Mouse (Mus musculus): ENCODE measurements at regions not wholly inside any gene's neighbourhood (a gene's known extent, or its start where the extent isn't known, plus 50 kb on each side); places are given as distances from the start of the nearest gene placed in this dataset.

DNA sequence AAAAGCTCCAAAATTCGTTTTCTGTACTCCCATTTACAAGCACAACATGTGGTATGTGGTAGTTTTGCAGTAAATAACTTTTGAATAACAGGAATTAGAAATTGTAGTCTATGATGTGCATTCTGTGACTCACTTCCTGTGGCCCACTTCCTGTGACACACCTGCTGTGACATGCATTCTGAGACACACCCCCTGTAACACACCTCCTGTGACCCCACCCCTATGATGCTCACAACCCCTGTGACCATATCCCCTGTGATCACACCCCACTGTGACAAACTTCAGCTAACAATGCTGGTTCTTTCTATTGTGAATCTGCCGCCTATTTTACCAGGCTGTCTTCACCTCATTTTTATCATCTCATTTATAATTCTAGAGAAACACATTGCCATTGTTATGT lies 536.9 kb upstream of the Zfp462 start:
- DNase-seq (ENCODE audit: low spot score in 2 of 2), result no peak

DNA sequence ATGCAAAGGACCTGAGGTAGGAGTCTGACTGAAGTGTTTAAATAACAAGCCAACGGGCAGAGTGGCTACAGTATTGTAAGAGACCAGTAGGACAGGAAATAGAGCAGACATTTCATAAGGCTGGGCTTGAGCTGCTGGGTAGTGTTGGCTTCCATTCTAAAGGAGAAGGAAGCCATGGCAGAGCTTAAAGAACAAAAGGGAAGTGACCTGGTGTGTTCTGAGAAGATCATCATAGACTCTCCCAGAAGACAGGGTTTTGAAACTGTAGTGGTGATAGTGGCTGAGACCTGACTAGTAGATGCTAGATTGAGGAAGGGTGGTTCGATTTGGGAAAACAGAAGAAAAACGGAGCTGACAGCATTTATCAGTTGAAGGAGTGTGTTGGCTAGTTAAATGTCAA lies 514.1 kb upstream of the Zfp462 start:
- no peak for DNase-seq (ENCODE audit: low spot score in 2 of 2)

DNA sequence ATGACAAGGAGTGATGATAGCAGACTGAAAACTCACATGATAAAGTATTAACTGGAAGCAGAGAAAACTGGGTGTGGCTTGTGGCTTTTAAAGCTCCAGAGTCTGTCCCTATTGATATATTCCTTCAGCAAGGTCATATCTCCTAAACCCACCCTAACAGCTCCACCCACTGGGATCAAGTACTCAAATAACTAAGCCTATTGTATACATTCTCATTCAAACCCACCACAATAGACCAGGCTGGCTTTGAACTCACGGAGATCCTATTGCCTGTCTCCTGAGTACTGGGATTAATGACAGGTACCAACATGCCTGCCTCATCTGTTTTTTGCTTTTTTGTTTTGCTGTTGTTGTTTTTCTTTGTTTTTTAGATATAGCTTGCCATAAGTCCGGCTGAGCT lies 484.3 kb upstream of the Zfp462 start:
- DNase-seq (ENCODE audit: low spot score in 2 of 2), result no peak

DNA sequence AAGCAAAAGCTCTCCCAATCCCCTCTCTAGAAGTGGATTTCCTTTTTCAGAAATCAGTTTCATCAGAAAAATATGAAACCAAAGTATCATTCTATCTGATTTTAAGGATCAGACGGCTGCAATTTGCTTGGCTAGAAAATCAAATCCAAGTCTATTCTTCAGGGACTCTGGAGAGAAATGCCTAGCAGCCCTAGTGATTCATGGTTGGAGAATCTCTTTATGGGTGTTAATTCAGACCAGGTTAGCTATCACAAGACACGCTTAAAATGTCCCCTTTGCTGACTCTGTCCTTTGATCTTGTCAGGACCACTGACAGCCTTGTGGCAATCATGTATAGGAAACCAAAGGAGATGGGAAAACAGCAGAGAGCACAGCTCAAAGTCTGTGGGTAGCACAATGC lies 475.7 kb upstream of the Zfp462 start:
- no peak for DNase-seq (ENCODE audit: low spot score in 2 of 2)

DNA sequence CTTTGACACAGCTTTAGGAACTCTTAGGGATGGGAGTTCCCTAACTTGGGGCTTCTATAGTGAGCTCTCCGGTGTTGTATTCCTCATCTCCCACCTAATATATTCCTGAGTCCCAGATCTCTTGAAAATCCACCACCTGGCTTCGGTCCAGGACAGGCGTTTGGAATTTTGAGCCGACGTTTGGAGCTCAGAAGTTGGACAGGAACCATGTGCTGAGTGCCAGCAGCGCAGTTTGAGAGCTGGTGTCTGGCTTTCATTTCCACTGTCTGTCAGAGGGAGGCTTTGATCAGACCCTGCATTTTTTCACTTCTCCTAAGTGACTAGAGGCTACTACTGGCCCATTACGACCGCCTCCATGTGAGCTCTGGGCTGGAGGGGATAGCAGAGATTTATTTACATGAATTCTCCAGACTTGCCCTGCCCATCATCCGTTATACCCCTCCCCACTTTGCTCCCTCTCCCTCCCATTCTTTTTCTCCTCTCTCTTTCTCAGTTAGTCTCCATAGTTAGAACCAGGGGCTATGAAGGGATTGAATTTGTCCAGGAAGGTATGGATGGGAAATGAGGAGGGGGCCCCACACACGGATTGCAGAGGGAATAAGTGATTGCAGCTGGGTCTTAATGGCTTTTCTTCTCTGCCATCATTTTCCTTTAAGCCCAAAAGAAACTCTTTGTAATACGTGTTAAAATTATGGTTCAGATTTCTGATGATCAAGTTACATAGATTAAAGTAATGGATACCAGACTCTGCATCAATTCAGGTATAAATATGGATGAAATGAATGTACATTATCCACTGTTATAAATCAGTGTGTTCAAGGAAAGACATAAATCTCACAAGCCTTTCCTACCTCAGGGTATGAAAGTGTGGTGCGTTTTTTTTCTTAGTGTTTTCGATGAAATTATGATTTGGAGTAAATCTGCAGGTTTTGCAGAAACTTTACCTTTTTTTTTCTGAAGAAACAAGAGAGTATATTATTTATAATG lies 474.5 kb upstream of the Zfp462 start:
- DNase-seq (ENCODE audit: low spot score in 2 of 2), result peak in 1 of 2 experiments; percentile 5

DNA sequence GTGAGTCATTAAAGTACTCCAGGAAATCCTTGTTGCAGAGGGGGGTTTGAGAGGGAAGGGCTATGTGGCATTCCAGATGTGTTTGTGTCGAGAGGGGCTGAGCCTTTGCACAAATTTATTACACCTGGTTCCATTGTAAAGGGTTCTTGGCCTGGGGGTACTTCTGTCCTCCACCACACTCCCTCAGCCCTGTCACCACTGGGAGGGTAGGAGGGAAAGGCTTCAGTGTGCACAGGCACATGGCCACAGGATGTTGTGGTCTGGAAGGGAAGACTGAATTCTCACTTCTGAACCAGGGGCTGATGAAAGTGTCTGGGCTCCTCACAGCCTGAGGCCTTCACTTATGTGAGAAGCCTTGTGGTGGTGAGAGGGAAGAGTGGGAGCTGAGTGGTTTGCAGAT lies 473.8 kb upstream of the Zfp462 start:
- DNase-seq (ENCODE audit: low spot score in 2 of 2), result no peak

DNA sequence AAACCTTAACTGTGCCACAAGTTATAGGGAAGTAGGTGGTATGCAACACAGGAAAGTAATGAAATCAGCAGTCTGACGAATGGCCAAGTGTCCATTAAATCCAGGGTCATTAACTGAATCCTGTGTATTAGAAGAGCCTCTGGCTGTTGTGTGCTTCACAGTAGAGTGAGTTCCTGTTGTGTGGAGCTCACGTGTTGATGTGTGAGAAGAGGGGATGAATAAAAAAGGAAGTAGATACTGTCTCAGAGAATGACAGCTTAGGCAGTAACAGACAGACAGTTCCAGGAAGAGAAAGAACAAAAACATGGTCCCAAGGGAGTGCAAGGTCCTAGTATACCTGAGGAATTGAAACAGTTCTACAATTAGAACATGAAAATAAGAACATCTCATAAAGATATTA lies 463.1 kb upstream of the Zfp462 start:
- DNase-seq (ENCODE audit: low spot score in 2 of 2), result no peak

DNA sequence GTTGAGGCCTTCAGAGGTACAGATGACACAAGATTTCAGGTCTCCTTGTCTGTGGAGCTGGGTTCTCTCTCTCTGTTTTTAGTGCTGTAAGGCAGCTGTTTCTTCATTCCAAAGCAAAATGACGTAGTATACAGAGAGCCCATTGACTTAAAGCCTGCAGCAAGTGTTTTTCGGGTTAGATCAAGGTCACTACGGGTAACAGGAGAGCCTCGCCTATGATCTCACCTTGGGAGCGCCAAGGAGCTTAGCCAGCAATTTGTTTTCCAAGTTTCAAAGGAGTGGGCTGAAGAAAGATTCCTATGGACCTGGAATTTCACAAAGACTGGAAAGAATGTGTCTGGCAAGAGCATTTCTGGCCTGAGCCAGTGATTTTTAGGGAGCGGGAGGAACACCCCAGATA lies 451.8 kb upstream of the Zfp462 start:
- no peak for DNase-seq (ENCODE audit: low spot score in 2 of 2)

DNA sequence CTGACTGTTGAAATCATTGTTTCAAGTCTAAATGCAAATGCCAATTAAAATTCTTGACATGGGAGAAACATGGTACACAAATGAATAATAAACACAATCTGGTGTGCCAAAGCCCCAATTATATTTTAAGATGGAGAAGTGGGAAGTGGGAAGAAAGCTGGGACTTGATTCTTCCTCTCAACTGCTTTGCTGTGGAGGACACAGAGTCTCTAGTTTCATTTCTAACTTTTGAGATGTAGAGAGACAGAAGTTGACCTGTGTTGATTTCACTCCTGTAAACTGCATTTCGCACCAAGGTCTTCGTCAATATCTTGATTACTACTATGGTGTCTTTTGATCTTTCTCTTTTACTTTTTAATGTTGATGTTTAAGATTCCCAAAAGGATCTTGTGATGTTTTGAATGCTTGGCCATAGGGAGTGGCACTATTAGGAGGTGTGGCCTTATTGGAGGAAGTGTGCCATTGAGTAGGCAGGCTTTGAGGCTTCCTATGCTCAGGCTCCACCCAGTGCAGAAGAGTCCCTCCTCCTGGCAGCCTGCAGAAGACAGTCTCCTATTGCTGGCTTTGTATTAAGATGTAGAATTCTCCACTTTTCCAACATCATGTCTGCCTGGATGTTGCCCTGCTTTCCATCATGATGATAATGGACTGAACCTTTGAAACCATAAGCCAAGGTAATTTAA lies 447.4 kb upstream of the Zfp462 start:
- no peak for DNase-seq (ENCODE audit: low spot score in 2 of 2)

DNA sequence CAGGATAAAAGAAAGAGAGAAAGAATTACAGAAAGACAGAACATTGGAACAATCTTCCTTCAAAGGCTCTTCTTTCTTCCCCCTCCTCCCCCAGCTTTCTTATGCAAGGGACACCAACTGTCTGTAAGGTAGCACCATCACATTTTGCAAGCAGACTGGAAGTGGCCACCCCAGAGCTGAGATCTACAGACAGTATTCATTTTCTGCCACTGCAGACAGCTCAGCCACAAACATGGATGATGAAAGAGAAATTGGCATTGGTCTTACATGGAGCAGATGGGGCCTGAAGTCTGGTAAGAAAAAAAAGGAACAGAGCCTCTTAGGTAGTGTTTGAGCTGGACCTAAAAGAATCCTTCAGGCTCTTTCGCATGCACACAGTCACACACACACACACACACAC lies 428.9 kb upstream of the Zfp462 start:
- peak in 1 of 2 experiments; percentile 29 for DNase-seq (ENCODE audit: low spot score in 2 of 2)

DNA sequence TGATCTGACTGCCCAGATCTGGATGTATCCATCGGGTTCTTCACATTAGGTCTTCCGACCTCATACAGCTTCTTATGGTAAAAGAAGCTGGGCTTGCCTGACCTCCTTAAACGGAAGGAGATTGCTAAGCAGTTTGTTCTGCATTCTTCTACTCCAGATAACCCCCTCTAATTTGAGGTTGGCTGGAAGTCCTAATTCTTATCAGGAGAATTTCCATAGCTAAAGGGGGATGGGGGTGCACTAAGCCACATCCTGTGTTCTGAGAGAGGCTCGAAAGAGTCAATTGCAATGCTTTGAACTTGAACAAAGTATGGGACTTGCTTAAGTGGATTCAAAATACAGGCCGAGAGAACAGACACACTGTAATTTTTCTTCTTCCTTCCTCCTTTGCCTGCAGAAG lies 421.6 kb upstream of the Zfp462 start:
- no peak for DNase-seq (ENCODE audit: low spot score in 2 of 2)

DNA sequence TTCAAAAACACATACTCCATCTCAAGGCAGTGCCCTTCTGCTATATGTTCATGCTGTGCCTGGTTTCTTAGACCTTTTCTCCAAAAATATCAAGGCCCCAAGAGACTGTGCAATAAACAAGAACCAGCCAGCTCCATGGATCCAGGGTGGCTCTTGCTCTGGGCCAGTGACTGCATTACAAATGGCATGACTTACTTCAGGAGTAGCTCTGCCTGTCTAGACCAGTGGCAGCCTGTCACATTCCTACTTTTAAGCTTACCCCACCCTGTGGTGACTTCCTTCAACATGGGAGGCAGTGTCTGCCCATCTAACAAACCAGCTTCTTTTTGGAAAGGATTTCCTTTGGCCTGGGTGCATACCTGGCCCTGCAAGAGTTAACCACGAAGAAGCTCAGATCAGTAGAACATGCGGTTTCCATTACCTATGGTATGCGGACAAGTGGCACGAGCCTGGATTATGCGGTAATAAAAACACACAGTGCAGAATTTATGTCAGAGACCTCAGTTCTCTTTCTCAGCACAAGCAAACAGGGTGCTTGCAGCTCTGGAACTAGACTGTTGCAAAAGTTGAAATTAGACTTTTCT lies 418.8 kb upstream of the Zfp462 start:
- DNase-seq (ENCODE audit: low spot score in 2 of 2), result no peak

DNA sequence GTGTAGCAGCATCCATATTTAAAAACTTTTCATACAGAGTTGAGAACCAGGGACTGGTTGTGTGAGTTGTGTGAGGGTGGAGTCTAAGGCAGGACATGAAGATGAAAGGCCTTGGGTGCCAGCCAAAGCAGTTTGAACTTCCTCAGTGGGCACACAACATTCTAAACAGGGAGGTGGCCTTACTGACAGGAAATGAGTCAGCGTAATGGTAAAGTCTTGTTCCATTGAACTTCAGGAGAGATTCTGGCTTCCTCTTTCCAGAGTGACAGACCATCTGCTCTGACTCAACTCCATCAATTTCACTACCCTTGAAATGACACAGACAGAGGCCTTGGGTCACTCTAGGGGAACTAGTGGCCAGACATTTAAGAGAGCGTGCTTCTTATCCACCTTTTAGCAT lies 417.2 kb upstream of the Zfp462 start:
- DNase-seq (ENCODE audit: low spot score in 2 of 2), result no peak

DNA sequence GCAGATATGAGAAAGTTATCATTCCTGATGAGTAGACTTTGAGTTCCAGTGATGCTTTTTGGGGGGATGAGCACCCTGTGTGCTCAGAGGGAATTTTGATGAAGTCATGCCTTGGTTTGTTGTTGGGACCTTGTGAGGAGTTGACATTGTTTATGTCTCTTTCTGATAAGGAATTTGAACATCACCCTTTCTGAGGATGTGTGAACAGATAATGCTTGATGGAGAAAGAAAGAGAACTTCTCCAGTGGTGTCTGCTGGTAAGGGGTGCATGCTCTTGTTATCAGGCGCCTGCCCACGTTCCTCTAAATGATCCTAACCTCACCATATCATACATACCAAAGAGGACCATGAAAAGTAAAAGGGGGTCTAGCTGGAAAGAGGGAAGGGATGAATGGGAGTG lies 413.1 kb upstream of the Zfp462 start:
- DNase-seq (ENCODE audit: low spot score in 2 of 2), result no peak

DNA sequence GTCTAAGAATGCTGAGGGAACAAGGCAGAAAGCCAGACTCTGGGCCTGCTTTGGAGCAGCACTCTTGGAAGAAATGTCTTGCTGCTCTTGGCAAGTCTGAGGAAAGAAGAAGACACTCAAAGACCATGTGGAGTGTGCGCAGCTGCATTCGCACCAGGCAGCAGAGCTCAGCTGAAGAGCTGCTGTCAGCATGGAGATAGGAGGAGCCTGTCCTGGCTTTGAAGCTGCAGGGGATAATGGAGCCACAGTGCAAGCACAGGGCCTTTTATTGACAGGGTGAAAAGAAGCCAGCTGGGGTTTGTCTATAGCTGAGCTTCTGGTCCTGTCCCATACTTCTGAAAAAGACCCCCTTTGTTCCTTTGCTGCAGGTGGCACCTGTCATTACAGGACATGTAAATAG lies 411.0 kb upstream of the Zfp462 start:
- DNase-seq (ENCODE audit: low spot score in 2 of 2), result peak in 1 of 2 experiments; percentile 29

DNA sequence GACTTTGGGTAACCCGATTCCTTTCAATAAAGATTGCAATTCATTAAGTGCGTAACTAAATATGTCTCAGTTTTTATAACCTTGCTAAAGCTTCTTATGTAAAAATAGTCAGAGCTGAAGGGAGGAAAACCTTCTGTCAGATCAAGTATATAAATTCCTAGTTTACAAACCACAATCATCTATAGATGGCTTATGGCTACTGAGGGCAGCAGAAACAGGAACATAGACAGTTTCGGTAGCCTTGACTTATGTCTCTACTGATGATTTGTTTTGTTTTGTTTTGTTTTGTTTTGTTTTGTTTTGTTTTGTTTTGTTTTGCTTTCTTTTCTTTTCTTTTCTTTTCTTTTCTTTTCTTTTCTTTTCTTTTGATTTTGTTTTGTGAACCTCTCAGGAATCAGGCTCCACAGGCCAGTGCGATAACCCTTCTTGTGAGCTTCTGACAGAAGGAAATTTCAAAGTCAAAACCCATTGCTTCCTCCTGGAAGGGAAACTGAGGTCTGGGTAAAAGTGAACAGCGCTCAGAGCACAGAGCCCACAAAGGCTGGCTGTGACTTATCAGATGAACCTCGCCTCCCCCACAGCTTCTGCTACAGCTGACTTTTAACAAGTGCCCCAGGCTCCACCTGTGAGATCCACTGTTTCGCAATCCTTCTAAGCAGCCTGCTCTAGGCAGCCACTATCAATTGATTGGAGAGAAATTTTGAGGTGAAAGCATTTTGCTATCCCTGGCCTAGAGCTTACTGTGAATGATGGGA lies 391.8 kb upstream of the Zfp462 start:
- DNase-seq (ENCODE audit: low spot score in 2 of 2), result no peak

DNA sequence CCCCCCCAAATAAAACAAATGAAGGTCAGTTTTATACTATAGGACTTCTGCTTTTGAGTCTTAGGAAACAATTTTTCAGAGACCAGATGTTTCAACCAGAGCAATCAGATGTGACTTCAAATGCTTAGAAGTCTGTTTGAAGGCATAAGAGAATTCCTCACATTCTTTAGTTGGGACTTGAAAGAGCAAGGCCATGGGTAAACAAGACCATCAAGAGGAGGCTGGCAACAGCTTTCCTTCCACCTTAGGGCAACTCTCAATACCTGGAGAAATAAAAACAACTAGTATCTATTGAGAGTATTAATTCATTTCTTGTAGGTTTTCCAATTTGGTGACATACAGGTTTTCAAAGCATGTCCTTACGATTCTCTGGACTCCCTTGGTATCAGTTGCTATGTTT lies 381.8 kb upstream of the Zfp462 start:
- DNase-seq (ENCODE audit: low spot score in 2 of 2), result no peak

DNA sequence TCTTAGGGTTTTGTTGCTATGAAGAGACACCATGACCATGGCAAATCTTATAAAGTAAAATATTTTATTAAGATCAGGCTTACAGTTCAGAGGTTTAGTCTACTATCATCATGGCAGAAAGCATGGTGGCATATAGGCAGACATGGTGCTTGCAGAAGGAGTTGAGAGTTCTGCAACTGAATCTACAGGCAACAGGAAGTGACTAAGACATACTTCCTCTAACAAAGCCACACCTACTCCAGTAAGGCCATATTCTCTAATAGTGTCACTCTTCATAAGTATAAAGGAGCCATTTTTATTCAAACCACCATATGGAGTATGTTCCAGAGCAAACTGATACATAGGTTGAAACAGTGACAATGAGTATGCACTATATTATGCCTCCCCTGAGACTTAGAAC lies 371.7 kb upstream of the Zfp462 start:
- DNase-seq (ENCODE audit: low spot score in 2 of 2), result no peak

DNA sequence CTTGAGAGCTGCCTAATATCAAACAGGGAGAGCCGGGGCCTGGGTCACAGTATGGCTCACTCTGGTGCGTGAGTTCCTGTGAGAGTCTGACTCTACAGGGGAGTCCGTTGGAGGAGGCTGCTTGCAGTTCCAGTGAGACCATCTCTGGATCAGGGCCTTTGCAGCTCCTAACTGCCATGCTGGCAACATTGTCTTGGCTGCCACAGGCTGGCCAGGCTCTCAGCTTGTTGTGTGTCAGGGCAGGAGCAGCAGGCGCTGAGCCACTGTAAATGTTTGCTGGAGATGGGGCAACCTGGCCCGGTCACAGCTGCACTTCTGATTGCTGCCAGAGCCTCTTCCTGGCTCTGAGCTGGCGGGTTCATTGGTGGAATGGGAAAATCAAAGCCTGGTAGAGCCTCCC lies 357.7 kb upstream of the Zfp462 start:
- DNase-seq (ENCODE audit: low spot score in 2 of 2), result peak in 1 of 2 experiments; percentile 5

DNA sequence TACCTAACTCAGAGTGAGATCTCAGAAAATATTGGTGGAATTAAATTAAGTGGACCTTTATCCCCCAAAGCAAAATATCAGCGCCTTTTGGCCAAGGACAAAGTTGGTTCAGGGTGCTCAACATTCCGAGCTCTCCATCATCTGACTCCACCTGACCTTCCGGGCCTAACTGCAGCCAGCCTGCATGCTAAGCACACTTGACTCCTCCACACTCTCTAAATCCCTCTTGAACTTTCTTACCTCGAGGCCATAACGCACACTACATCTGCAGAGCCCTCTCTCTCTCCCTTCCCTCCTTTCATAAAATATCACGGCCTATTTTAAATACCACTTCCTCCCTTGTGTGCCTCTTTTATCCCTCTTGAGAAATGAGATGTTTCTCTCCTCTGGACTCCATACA lies 356.1 kb upstream of the Zfp462 start:
- no peak for DNase-seq (ENCODE audit: low spot score in 2 of 2)

DNA sequence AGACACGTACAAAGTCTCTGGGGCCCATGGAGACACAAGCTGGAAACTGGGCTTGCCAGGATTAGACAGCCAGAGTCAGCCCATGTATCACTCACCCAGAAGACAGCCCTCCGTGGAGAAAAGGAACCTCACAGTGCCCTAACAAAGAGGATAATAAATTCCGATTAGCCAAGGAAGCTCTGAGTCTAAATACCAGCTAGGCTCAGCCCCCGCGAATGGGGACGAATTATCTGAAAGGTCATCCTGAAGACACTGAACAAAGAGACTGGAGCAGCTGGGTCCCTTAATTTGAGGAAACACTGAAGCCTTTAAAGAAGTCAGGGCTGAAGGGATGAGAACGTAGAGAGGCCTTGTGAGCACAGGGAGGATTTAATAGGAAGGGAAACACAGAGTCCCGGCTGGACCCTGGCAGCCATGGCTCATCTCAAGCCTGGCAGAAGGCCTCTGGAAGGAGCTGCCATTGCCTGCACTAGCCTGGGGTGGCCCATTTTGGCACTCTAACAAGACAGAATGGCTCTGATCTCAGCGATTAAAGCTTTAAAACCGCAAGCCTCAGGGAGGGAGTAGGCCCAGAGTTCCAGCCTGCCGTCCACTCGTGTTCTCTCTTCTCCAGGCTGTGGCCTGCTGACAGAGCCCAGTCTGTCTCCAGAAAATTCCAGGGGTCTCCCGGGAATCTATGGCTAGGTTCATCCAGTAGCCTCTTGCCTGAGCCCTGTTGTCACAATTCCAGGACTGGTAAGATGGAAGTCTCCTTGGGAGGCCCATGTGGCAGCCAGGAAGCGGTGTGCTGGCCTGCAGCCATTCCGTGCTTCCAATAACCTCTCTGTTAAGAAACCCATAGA lies 343.0 kb upstream of the Zfp462 start:
- peak in 1 of 2 experiments; percentile 6 for DNase-seq (ENCODE audit: low spot score in 2 of 2)

Measured in left cerebral cortex, adult 8-10 months (tissue).